Mouse (Mus musculus) lung, postnatal 0 days (tissue): ENCODE data around the gene Phpt1. TPM values are rescaled to one million over a fixed set of nuclear protein-coding genes. Genes with fewer than 3 reads are reported as not detected.
A peak's percentile ranks its signal among the peaks of the same experiment; 100 is the strongest.

Experiments
- ATAC-seq: fragments of 200-750 bp; cut with Nextera tagmentation; 2 replicates; pipeline ENCODE4 v1.8.0; 2017; ENCODE audit warnings: moderate library complexity
- DNase-seq: peaks from one replicate; pipeline ENCODE4 v3.0.0-alpha.2; 2016; ENCODE audit warnings: low spot score
- H3K27ac ChIP-seq: fragments of 300-500 bp; sonication (generic); 2 replicates; pipeline ENCODE4 v1.5.1; 2014; ENCODE audit warnings: antibody characterized with exemption, mild to moderate bottlenecking, low read length, mixed read lengths
- H3K27me3 ChIP-seq: fragments of 300-500 bp; sonication (generic); replicated peaks from 2 replicates; pipeline ENCODE4 v1.6.1; 2014; ENCODE audit warnings: low read length, mixed read lengths; ENCODE audit not compliant: insufficient read depth
- H3K36me3 ChIP-seq: fragments of 300-500 bp; sonication (generic); 2 replicates; pipeline ENCODE4 v1.6.1; 2014; ENCODE audit warnings: low read length, mixed read lengths; ENCODE audit not compliant: insufficient read depth
- H3K4me1 ChIP-seq: fragments of 300-500 bp; sonication (generic); 2 replicates; pipeline ENCODE4 v1.6.1; 2014; ENCODE audit warnings: antibody characterized with exemption, low read depth, low read length, mixed read lengths; ENCODE audit not compliant: insufficient read depth
- H3K4me2 ChIP-seq: fragments of 300-500 bp; sonication (generic); replicated peaks from 2 replicates; pipeline ENCODE4 v1.6.1; 2014; ENCODE audit warnings: low read depth, mild to moderate bottlenecking, low read length, moderate library complexity, mixed read lengths
- H3K4me3 ChIP-seq: fragments of 300-500 bp; sonication (generic); 2 replicates; pipeline ENCODE4 v1.5.1; 2014; ENCODE audit warnings: low read depth, low read length
- H3K9ac ChIP-seq: fragments of 300-500 bp; sonication (generic); replicated peaks from 2 replicates; pipeline ENCODE4 v1.6.1; 2014; ENCODE audit warnings: low read depth, mild to moderate bottlenecking
- H3K9me3 ChIP-seq: fragments of 300-500 bp; sonication (generic); 2 replicates; pipeline ENCODE4 v1.6.1; 2016; ENCODE audit warnings: low read length, mixed read lengths
- CTCF ChIP-seq: IDR thresholded peaks from 2 replicates; pipeline ENCODE4 v1.5.1; 2016; ENCODE audit warnings: antibody characterized with exemption, mild to moderate bottlenecking
- EP300 ChIP-seq: IDR thresholded peaks from 2 replicates; pipeline ENCODE4 v1.6.1; 2016; ENCODE audit warnings: antibody characterized with exemption, mild to moderate bottlenecking, control low read depth
- WGBS: fragments of 180-500 bp; shearing (Covaris S2); extraction: QIAGEN DNeasy Blood & Tissue Kit; methylation state at CpG from one replicate; pipeline ENCODE4 v1.1.7; 2014; 5-methylcytosine and 5-hydroxymethylcytosine counted together
- polyA plus RNA-seq: library from polyadenylated mRNA; unstranded; fragments of >200 nt; fragmentation: Nextera tagmentation; extraction: Ambion mirVana; gene quantifications from 2 replicates; pipeline ENCODE4 v1.2.1, GENCODE M21; 2015

Phpt1 gene
- polyA plus RNA-seq, 1 experiment from 2014 or later = 103 TPM

DNA sequence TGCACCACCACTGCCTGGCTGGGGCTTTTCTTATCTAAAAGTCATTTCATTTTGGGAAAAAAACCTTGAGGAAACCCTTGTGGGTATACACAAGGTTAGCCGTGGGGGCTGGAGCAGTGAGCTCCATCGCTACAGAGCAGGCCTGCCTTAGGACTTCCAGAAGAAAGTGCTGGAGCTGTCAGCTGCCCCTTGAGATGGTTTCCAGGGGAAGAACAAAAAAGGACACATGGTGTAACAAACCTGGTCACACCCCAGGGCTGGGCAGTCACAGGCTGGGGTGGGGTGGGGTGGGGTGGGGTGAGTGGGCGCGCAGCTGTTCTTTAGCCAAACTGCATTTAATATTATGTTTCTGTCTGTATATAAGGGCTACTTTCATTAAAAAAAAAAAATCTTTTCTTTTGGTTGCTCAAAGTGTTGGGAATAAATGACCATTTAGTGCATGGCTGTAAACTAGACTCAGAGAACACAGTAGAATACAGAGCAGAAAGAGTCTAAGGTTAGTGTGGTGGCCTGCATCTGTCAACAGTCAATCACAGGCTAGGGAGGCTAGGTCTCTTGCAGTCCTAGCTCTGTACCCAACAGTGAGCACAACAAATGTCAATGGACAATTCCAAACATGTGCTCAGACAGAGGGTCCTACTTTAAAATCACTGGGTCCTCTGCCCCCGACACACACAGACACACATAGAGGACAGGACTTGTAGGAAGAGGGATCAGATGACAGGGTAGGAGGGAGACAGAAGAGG is 21.9 kb upstream of the Phpt1 start:
- TF ChIP-seq CTCF (no peak), EP300 (no peak)
- Histone ChIP-seq H3K27ac (no peak overlapping the region), H3K4me2 (no peak overlapping the region), H3K4me1 (no peaks in the 10 kb centered on the region), H3K4me3 (no peak overlapping the region), H3K9me3 (no peaks in the 10 kb centered on the region), H3K9ac (no peak overlapping the region), H3K36me3 (peaks cover 60% of the 10 kb centered on the region), H3K27me3 (no peaks in the 10 kb centered on the region)
- DNase-seq (no peak), ATAC-seq (no peak)
- 96% methylated on average over 5 of the region's 5 CpGs for WGBS

DNA sequence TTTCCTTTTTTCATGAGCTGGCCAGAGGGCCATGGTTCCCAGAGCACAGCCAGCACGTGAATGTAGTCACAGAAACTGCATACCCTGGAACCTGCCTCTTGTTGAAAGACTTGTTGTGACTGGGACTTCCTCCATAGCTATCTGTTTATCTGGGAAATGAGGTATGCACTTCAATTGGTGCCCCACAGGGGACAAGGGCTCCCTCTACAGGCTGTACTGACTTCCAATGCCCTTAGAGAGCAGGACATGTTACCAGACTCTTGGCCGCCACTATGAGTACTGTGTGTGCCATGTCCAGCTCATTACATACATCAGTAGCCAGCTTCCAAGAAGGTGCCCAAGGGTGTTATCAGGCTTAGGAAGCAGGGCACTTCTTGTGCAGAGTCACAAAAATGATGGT is 16.8 kb upstream of the Phpt1 start:
- Histone ChIP-seq H3K4me3 (no peak overlapping the region), H3K9me3 (no peaks in the 10 kb centered on the region), H3K9ac (no peak overlapping the region), H3K36me3 (peaks cover 28% of the 10 kb centered on the region), H3K4me1 (no peaks in the 10 kb centered on the region), H3K27me3 (no peaks in the 10 kb centered on the region), H3K4me2 (no peak overlapping the region), H3K27ac (no peak overlapping the region)
- WGBS = 80% methylated on average over 2 of the region's 2 CpGs
- DNase-seq = no peak
- no peak for ATAC-seq
- TF ChIP-seq EP300 (no peak), CTCF (peak; percentile 62)

DNA sequence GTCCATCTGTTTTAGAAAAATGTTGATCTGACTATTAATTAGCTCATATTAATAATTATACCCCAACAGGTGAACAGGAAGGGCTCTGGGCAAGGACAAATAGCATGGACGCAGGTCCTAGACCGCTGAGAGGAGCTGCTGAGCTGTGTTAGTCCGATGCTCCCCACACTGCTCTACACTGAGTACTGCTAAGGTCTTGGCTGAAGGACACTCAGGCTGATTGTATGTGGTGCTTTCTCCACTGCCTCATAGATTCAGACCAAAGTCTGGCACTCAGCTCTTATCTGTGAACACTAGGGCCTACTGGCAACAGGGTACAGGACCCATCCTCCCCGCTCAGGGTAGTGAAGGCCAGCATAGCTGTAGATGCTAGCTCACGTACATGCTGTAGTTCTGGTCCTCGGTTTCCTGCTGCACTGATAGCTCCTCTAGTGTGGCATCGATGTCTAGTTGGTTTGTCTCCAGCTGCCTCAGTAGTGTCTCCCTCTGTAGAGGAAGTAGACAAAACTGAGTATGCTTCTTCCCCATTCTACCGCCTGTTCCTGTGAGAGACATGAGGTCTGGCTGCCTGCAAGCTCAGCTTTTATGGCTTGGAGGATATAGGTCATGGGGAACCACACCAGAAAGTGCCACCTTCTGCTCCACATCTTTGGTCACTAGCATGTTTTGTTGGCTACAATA is 13.3 kb upstream of the Phpt1 start:
- 89% methylated on average over 8 of the region's 8 CpGs for WGBS

DNA sequence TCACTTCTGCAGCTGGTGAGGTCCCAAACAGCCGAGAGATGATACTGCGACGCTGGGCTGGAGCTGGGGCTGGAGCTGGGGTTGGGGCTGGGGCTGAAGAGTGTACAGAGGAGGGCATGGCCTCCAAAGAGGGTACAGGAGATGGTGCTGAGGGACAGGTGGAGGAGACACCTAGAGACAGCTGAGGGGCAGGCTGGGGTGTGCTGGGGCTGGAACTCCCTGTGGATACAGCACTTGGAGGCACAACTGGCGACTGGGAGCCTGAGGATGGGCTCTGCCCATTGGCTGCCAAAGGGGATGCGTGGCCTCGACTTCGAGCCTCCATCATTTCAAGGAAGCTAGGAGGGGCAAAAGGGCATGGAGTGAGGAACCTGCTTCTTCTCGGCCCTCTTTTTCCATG is 12.3 kb upstream of the Phpt1 start:
- no peak overlapping the region for H3K9ac ChIP-seq
- no peak overlapping the region for H3K27ac ChIP-seq
- peaks cover 10% of the 10 kb centered on the region; the same call in 1 of the 2 replicates for H3K36me3 ChIP-seq
- WGBS = 89% methylated on average over 8 of the region's 8 CpGs
- ATAC-seq = no peak
- no peaks in the 10 kb centered on the region for H3K27me3 ChIP-seq
- no peak for DNase-seq
- H3K4me1 ChIP-seq = no peaks in the 10 kb centered on the region
- no peaks in the 10 kb centered on the region for H3K9me3 ChIP-seq
- no peak overlapping the region for H3K4me3 ChIP-seq
- TF ChIP-seq CTCF (no peak), EP300 (no peak)
- H3K4me2 ChIP-seq = no peak overlapping the region

More for the DNA sequence above, 13.3 kb upstream of the Phpt1 start:
- Histone ChIP-seq H3K4me3 (no peak overlapping the region), H3K36me3 (peaks cover 12% of the 10 kb centered on the region; the same call in 1 of the 2 replicates), H3K4me2 (no peak overlapping the region), H3K9ac (no peak overlapping the region), H3K4me1 (no peaks in the 10 kb centered on the region), H3K9me3 (no peaks in the 10 kb centered on the region), H3K27me3 (no peaks in the 10 kb centered on the region), H3K27ac (no peak overlapping the region)
- TF ChIP-seq EP300 (no peak), CTCF (no peak)
- ATAC-seq (no peak), DNase-seq (no peak)

- 0 out of 2 replicates have a peak, but pooled peaks cover 5% of the 10 kb centered on the region for H3K36me3 ChIP-seq
- H3K27me3 ChIP-seq = peaks cover 5% of the 10 kb centered on the region; the same call in 1 of the 2 replicates
- H3K9me3 ChIP-seq = no peaks in the 10 kb centered on the region
- no peak overlapping the region for H3K27ac ChIP-seq
- WGBS = 84% methylated on average over 3 of the region's 3 CpGs
- H3K4me2 ChIP-seq = no peak overlapping the region
- H3K4me3 ChIP-seq = no peak overlapping the region
- DNase-seq (no peak), ATAC-seq (no peak)
- no peak for TF ChIP-seq CTCF
- TF ChIP-seq EP300 = no peak
- H3K4me1 ChIP-seq = peaks cover 5% of the 10 kb centered on the region; the same call in 1 of the 2 replicates
- no peak overlapping the region for H3K9ac ChIP-seq
These were observed 10.6 kb upstream of the Phpt1 start for GRCm38 (mm10) chr2:25585601-25586000.

DNA sequence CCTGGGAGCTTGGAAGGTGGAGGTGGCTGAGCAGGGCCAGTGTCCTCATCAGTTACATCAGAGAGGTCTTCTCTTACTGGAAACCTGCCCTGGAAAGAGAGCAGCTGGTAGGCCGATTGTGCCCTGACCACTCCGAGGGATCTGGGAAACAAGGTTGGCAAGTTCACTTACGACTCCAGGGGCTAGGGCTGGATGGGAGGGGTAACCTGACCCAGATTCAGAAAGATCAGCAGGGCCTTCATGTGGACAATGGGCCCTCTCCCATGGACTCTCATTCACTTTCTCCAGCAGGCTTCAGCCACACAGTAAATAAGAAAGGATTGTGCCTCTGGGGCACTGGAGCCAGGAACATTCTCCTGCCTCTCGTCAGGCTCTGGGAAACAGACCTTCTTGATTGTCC is 9.8 kb upstream of the Phpt1 start:
- no peak overlapping the region for H3K9ac ChIP-seq
- H3K4me2 ChIP-seq = no peak overlapping the region
- no peak overlapping the region for H3K27ac ChIP-seq
- DNase-seq = no peak
- TF ChIP-seq EP300 (no peak), CTCF (no peak)
- 79% methylated on average over 4 of the region's 4 CpGs for WGBS
- peaks cover 13% of the 10 kb centered on the region for H3K27me3 ChIP-seq
- H3K4me1 ChIP-seq = peaks cover 5% of the 10 kb centered on the region; the same call in 1 of the 2 replicates
- H3K4me3 ChIP-seq = no peak overlapping the region
- H3K36me3 ChIP-seq = 0 out of 2 replicates have a peak, but pooled peaks cover 5% of the 10 kb centered on the region
- no peak for ATAC-seq
- no peaks in the 10 kb centered on the region for H3K9me3 ChIP-seq
